Mouse (Mus musculus) ES-E14 (cell line): ENCODE measurements around the gene Mpnd.

Experiments used
- CHD2 ChIP-seq: IDR thresholded peaks from 2 replicates; pipeline ENCODE4 v1.6.1; 2014; ENCODE audit warnings: mild to moderate bottlenecking, low read depth, low read length, inconsistent platforms
- HCFC1 ChIP-seq: IDR thresholded peaks from 2 replicates; pipeline ENCODE4 v1.6.1; 2012; ENCODE audit warnings: low read length, inconsistent platforms, borderline replicate concordance; ENCODE audit not compliant: insufficient read depth
- MAFK ChIP-seq: IDR thresholded peaks from 2 replicates; pipeline ENCODE4 v1.6.1; 2014; ENCODE audit warnings: mild to moderate bottlenecking, low read depth, low read length, inconsistent platforms; ENCODE audit not compliant: insufficient read depth
- ZC3H11A ChIP-seq: IDR thresholded peaks from 2 replicates; pipeline ENCODE4 v1.6.1; 2012; ENCODE audit warnings: low read depth, mild to moderate bottlenecking, inconsistent platforms, low read length, borderline replicate concordance
- ZNF384 ChIP-seq: IDR thresholded peaks from 2 replicates; pipeline ENCODE4 v1.6.1; 2012; ENCODE audit warnings: low read depth, low read length, inconsistent platforms

GRCm38 (mm10) chr17:56035216-56035615, 29.7 kb downstream of the Mpnd start:
- TF ChIP-seq MAFK (no peak), CHD2 (no peak), ZNF384 (no peak), HCFC1 (no peak), ZC3H11A (no peak)
